Mouse (Mus musculus) frontal cortex, postnatal 14 days (tissue): ENCODE results near the gene Tbc1d19.

Experiments used
- DNase-seq, 2 experiments: peaks; one replicate each; pipeline ENCODE4 v3.0.0; 2022; ENCODE audit warnings: low spot score in 2 of 2

Gene Tbc1d19

DNA sequence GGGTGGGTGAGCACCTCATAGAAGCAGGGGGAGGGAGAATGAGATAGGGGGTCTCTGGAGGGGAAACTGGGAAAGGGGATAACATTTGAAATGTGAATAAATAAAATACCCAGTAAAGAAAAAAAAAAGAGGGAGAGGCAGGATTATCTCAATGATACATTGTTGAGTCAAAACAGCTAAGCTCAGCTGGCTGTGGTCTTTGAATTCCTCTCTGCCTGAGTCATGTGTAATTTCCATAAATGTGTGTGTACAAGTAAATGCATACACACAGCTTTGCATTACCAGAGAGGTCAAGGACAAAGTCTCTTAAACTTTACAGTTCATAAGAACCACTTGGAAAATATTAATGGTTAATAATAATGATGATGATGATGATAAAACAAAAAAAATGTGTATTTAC, 143.8 kb downstream of the Tbc1d19 start:
- no peak for DNase-seq
